Mouse (Mus musculus) hindbrain, postnatal 0 days (tissue): Measurements from ENCODE around the gene Adap1. TPM values are rescaled to one million over a fixed set of nuclear protein-coding genes. Genes with fewer than 3 reads are reported as not detected.

Source experiments
- ATAC-seq: fragments of 200-750 bp; cut with Nextera tagmentation; 2 replicates; pipeline ENCODE4 v1.8.0; 2017; ENCODE audit warnings: mild to moderate bottlenecking, moderate TSS enrichment, moderate library complexity
- DNase-seq: peaks from one replicate; pipeline ENCODE4 v3.0.0-alpha.2; 2015; ENCODE audit warnings: low spot score
- H3K27ac ChIP-seq: fragments of 300-500 bp; sonication (generic); 2 replicates; pipeline ENCODE4 v1.5.1; 2014; ENCODE audit warnings: mild to moderate bottlenecking
- H3K27me3 ChIP-seq: fragments of 300-500 bp; sonication (generic); 2 replicates; pipeline ENCODE4 v1.6.1; 2014; ENCODE audit warnings: low read length, mixed read lengths; ENCODE audit not compliant: insufficient read depth
- H3K36me3 ChIP-seq: fragments of 300-500 bp; sonication (generic); 2 replicates; pipeline ENCODE4 v1.6.1; 2014; ENCODE audit warnings: low read length, mixed read lengths; ENCODE audit not compliant: insufficient read depth
- H3K4me1 ChIP-seq: fragments of 300-500 bp; sonication (generic); 2 replicates; pipeline ENCODE4 v1.6.1; 2014; ENCODE audit warnings: antibody characterized with exemption, low read length, mixed read lengths; ENCODE audit not compliant: insufficient read depth
- H3K4me2 ChIP-seq: fragments of 300-500 bp; sonication (generic); 2 replicates; pipeline ENCODE4 v1.6.1; 2014; ENCODE audit warnings: low read depth, mild to moderate bottlenecking, low read length, moderate library complexity, mixed read lengths
- H3K4me3 ChIP-seq: fragments of 300-500 bp; sonication (generic); 2 replicates; pipeline ENCODE4 v1.5.1; 2014; ENCODE audit warnings: low read length
- H3K9ac ChIP-seq: fragments of 300-500 bp; sonication (generic); replicated peaks from 2 replicates; pipeline ENCODE4 v1.6.1; 2014; ENCODE audit warnings: mild to moderate bottlenecking, low read length, moderate library complexity, mixed read lengths
- H3K9me3 ChIP-seq: fragments of 300-500 bp; sonication (generic); 2 replicates; pipeline ENCODE4 v1.6.1; 2016; ENCODE audit warnings: low read length, mixed read lengths
- CTCF ChIP-seq: IDR thresholded peaks from 2 replicates; pipeline ENCODE4 v1.5.1; 2016; ENCODE audit warnings: antibody characterized with exemption, control low read depth, low read depth
- WGBS: fragments of 180-500 bp; shearing (Covaris S2); extraction: QIAGEN DNeasy Blood & Tissue Kit; methylation state at CpG from one replicate; pipeline ENCODE4 v1.1.7; 2014; 5-methylcytosine and 5-hydroxymethylcytosine counted together
- polyA plus RNA-seq: library from polyadenylated mRNA; unstranded; fragments of >200 nt; fragmentation: Nextera tagmentation; extraction: Ambion mirVana; gene quantifications from 2 replicates; pipeline ENCODE4 v1.2.1, GENCODE M21; 2015
- total RNA-seq: library from RNA; depleted of rRNA; stranded (reverse); fragments of >200 nt; gene quantifications from 2 replicates; pipeline ENCODE4 v1.2.3, GENCODE M21; 2014

Gene Adap1
- total and polyA plus RNA-seq, 2 experiments from 2014 or later, result 128 to 242 TPM

- Histone ChIP-seq H3K4me2 (no peak overlapping the region; the same call in 1 of the 2 replicates), H3K9me3 (no peaks in the 10 kb centered on the region), H3K27me3 (no peaks in the 10 kb centered on the region), H3K36me3 (no peaks in the 10 kb centered on the region), H3K4me3 (no peak overlapping the region), H3K27ac (no peak overlapping the region), H3K4me1 (peaks cover 16% of the 10 kb centered on the region), H3K9ac (no peak overlapping the region)
- DNase-seq (no peak), ATAC-seq (no peak)
- no peak for TF ChIP-seq CTCF
- 86% methylated on average over 6 of the region's 6 CpGs for WGBS
These were observed 44.9 kb upstream of the Adap1 start for GRCm38 (mm10) chr5:139370336-139370735.

GRCm38 (mm10) chr5:139368638-139369320 is 43.4 kb upstream of the Adap1 start:
- peak overlapping the region; percentile 3; the same call in 1 of the 2 replicates for H3K9ac ChIP-seq
- no peak overlapping the region for H3K4me3 ChIP-seq
- no peaks in the 10 kb centered on the region for H3K36me3 ChIP-seq
- H3K9me3 ChIP-seq, result no peaks in the 10 kb centered on the region
- peaks cover 19% of the 10 kb centered on the region for H3K4me1 ChIP-seq
- no peak overlapping the region for H3K4me2 ChIP-seq
- ATAC-seq, result no peak
- no peak overlapping the region for H3K27ac ChIP-seq
- no peak for DNase-seq
- TF ChIP-seq CTCF, result no peak
- 73% methylated on average over 11 of the region's 11 CpGs for WGBS
- no peaks in the 10 kb centered on the region for H3K27me3 ChIP-seq

- 85% methylated on average over 4 of the region's 4 CpGs for whole genome bisulfite sequencing
- no peaks in the 10 kb centered on the region for H3K36me3 ChIP-seq
- H3K27ac ChIP-seq, result no peak overlapping the region
- H3K9me3 ChIP-seq, result no peaks in the 10 kb centered on the region
- H3K27me3 ChIP-seq, result no peaks in the 10 kb centered on the region
- H3K4me3 ChIP-seq, result no peak overlapping the region
- peaks cover 19% of the 10 kb centered on the region for H3K4me1 ChIP-seq
- DNase-seq (no peak), ATAC-seq (no peak)
- no peak overlapping the region for H3K4me2 ChIP-seq
- TF ChIP-seq CTCF, result no peak
- peak overlapping the region; percentile 3; the same call in 1 of the 2 replicates for H3K9ac ChIP-seq
These were observed 42.5 kb upstream of the Adap1 start for GRCm38 (mm10) chr5:139367884-139368458.

- DNase-seq (no peak), ATAC-seq (no peak)
- no peaks in the 10 kb centered on the region for H3K27me3 ChIP-seq
- peaks cover 10% of the 10 kb centered on the region for H3K4me1 ChIP-seq
- H3K9me3 ChIP-seq, result no peaks in the 10 kb centered on the region
- H3K4me2 ChIP-seq, result no peak overlapping the region
- no peak overlapping the region for H3K27ac ChIP-seq
- 67% methylated on average over 11 of the region's 11 CpGs for WGBS
- TF ChIP-seq CTCF, result no peak
- H3K9ac ChIP-seq, result no peak overlapping the region
- no peak overlapping the region for H3K4me3 ChIP-seq
- H3K36me3 ChIP-seq, result no peaks in the 10 kb centered on the region
These were observed 41.1 kb upstream of the Adap1 start for GRCm38 (mm10) chr5:139366484-139366883.

GRCm38 (mm10) chr5:139365827-139366226 is 40.4 kb upstream of the Adap1 start:
- Histone ChIP-seq H3K9me3 (no peaks in the 10 kb centered on the region), H3K4me3 (no peak overlapping the region), H3K9ac (no peak overlapping the region), H3K4me2 (no peak overlapping the region), H3K27ac (no peak overlapping the region), H3K4me1 (peaks cover 4% of the 10 kb centered on the region; the same call in 1 of the 2 replicates), H3K36me3 (no peaks in the 10 kb centered on the region), H3K27me3 (no peaks in the 10 kb centered on the region)
- 71% methylated on average over 1 of the region's 1 CpGs for WGBS
- TF ChIP-seq CTCF, result no peak
- DNase-seq (no peak), ATAC-seq (no peak)

GRCm38 (mm10) chr5:139364911-139365571 is 39.6 kb upstream of the Adap1 start:
- Histone ChIP-seq H3K9ac (no peak overlapping the region), H3K27ac (peak overlapping the region; percentile 65; the same call in 1 of the 2 replicates), H3K36me3 (no peaks in the 10 kb centered on the region), H3K4me2 (no peak overlapping the region), H3K9me3 (no peaks in the 10 kb centered on the region), H3K4me3 (no peak overlapping the region), H3K27me3 (no peaks in the 10 kb centered on the region), H3K4me1 (peaks cover 2% of the 10 kb centered on the region; the same call in 1 of the 2 replicates)
- WGBS, result 28% methylated on average over 5 of the region's 5 CpGs
- no peak for TF ChIP-seq CTCF
- DNase-seq (peak; percentile 58), ATAC-seq (peak; percentile 55)
